Mouse (Mus musculus) inflammation-experienced regulatory T-cells (primary cell): Measurements from ENCODE around the gene Cyb5r4. TPM values are rescaled to one million over a fixed set of nuclear protein-coding genes. Genes with fewer than 3 reads are reported as not detected.

Source experiments
- polyA plus RNA-seq, 2 experiments: library from polyadenylated mRNA; unstranded; fragments of 100-300 nt; shearing (Covaris generic); gene quantifications; one replicate each; pipeline ENCODE4 v1.2.1; 2017

Gene Cyb5r4
- polyA plus RNA-seq = 10 to 100 TPM; 62.1 to 89.0 TPM

GRCm38 (mm10) chr9:87021778-87022523 lies at the start of gene Cyb5r4:
Gene Cyb5r4 (plus strand): TSS chr9:87022014.

DNA sequence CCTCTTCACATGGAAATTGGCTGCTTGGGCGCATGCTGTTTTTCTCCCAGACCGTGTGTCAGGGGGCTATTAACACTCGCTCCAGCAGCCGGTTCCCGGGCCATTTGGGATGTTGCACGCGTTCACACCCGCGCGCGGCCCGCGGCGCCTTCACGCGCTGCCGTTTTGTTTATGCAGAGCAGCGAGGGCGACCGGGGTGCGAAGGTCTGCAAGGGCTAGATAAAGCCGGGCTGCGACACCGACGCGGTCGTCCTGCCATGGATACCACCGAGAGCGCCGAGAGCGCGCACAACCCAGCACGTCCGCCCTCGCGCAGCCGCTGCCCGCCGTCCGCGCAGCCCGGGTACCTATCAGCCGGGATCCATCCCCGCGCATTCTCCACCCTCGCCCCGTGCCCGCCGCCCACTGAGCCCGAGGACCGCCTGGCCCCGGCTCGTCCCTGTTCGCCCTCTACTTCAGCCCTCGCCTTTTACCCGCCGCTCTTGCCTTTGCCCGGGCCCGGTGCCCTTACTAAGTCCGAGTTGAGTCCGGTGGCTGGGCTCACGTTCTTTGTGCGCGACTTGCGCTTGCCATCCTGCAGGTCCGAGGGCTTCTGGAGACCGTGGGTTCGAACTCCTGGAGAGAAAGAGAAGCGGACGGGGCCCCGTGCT lies 6.4 kb upstream of the Cyb5r4 start, which contains the start of gene Ripply2:
Gene Ripply2, plus strand, starts transcription at position 250 of the 650 bp plus-strand sequence.

Other genes starting within 250 kb of the Cyb5r4 start
- gene Snap91, start 141.4 kb upstream of the Cyb5r4 start, polyA plus RNA-seq = under 1 TPM; 0.34 to 0.97 TPM
- not detected for gene Ripply2, start 6.5 kb upstream of the Cyb5r4 start, polyA plus RNA-seq
- gene Mrap2, start 122.3 kb downstream of the Cyb5r4 start, polyA plus RNA-seq = under 1 TPM in 1 of 2 experiments, not detected in 1; 0.22 TPM
- gene Cep162, start 233.5 kb downstream of the Cyb5r4 start, polyA plus RNA-seq = 10 to 100 TPM in 1 of 2 experiments, 1 to 10 TPM in 1; 9.2 to 11.1 TPM